Mouse (Mus musculus) stomach, postnatal 0 days (tissue): Measurements from ENCODE around the gene Tspo. TPM values are rescaled to one million over a fixed set of nuclear protein-coding genes. Genes with fewer than 3 reads are reported as not detected.

Source experiments
- ATAC-seq: fragments of 200-750 bp; cut with Nextera tagmentation; 2 replicates; pipeline ENCODE4 v1.8.0; 2017; ENCODE audit not compliant: low FRiP score, low TSS enrichment
- DNase-seq: peaks from one replicate; pipeline ENCODE4 v3.0.0-alpha.2; 2016; ENCODE audit warnings: low spot score
- H3K27ac ChIP-seq: fragments of 300-500 bp; sonication (generic); replicated peaks from 2 replicates; pipeline ENCODE4 v1.5.1; 2014; ENCODE audit warnings: mild to moderate bottlenecking, control low read depth
- H3K27me3 ChIP-seq: fragments of 300-500 bp; sonication (generic); 2 replicates; pipeline ENCODE4 v1.6.1; 2014; ENCODE audit warnings: low read length; ENCODE audit not compliant: control insufficient read depth, insufficient read depth
- H3K36me3 ChIP-seq: fragments of 300-500 bp; sonication (generic); 2 replicates; pipeline ENCODE4 v1.6.1; 2014; ENCODE audit warnings: low read length, mixed read lengths; ENCODE audit not compliant: control insufficient read depth, insufficient read depth
- H3K4me1 ChIP-seq: fragments of 300-500 bp; sonication (generic); replicated peaks from 2 replicates; pipeline ENCODE4 v1.6.1; 2014; ENCODE audit warnings: antibody characterized with exemption; ENCODE audit not compliant: control insufficient read depth, insufficient read depth
- H3K4me2 ChIP-seq: fragments of 300-500 bp; sonication (generic); replicated peaks from 2 replicates; pipeline ENCODE4 v1.6.1; 2014; ENCODE audit warnings: low read depth, mild to moderate bottlenecking, control low read depth, moderate library complexity
- H3K4me3 ChIP-seq: fragments of 300-500 bp; sonication (generic); 2 replicates; pipeline ENCODE4 v1.5.1; 2014; ENCODE audit warnings: low read depth, low read length, control low read depth
- H3K9ac ChIP-seq: fragments of 300-500 bp; sonication (generic); 2 replicates; pipeline ENCODE4 v1.6.1; 2014; ENCODE audit warnings: mild to moderate bottlenecking, low read length, control low read depth, mixed read lengths
- H3K9me3 ChIP-seq: fragments of 300-500 bp; sonication (generic); 2 replicates; pipeline ENCODE4 v1.6.1; 2016; ENCODE audit warnings: low read length; ENCODE audit not compliant: control insufficient read depth
- CTCF ChIP-seq: IDR thresholded peaks from 2 replicates; pipeline ENCODE4 v1.5.1; 2016; ENCODE audit warnings: antibody characterized with exemption, low read depth, mild to moderate bottlenecking, moderate library complexity
- EP300 ChIP-seq: optimal IDR thresholded peaks from 2 replicates; pipeline ENCODE3; 2016; ENCODE audit warnings: antibody characterized with exemption
- WGBS: fragments of 180-500 bp; shearing (Covaris S2); extraction: QIAGEN DNeasy Blood & Tissue Kit; methylation state at CpG from one replicate; pipeline ENCODE4 v1.1.7; 2014; 5-methylcytosine and 5-hydroxymethylcytosine counted together
- polyA plus RNA-seq: library from polyadenylated mRNA; unstranded; fragments of >200 nt; fragmentation: Nextera tagmentation; extraction: Ambion mirVana; gene quantifications from 2 replicates; pipeline ENCODE4 v1.2.1, GENCODE M21; 2015

Gene Tspo
- polyA plus RNA-seq, 1 experiment from 2014 or later = 284 TPM

- peaks cover 29% of the 10 kb centered on the region for H3K36me3 ChIP-seq
- no peak for ATAC-seq
- H3K27me3 ChIP-seq = no peaks in the 10 kb centered on the region
These were observed 13.3 kb downstream of the Tspo start for GRCm38 (mm10) chr15:83576651-83577050.

DNA sequence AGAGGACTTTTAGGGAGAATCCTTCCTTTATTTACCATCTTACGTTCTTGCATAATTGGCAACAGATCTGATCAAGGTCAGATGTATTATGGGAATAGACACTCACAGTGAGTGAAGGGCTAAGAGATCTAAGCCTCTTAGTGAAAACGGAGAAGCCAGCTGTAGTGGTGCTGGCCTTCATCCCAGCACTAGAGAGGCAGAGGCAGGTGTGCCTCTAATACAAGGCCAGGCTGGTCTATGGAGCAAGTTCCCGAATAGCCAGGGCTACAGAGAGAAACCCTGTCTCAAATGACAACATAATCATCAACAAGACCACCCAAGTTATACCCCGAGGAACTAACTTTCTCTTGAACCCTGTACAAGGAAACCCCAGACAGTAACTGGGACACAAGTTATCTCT is 19.5 kb downstream of the Tspo start:
- H3K9me3 ChIP-seq = 0 out of 2 replicates have a peak, but pooled peaks cover 4% of the 10 kb centered on the region
- no peak for TF ChIP-seq CTCF
- no peak for TF ChIP-seq EP300
- no peak overlapping the region for H3K4me3 ChIP-seq
- H3K36me3 ChIP-seq = peaks cover 46% of the 10 kb centered on the region
- DNase-seq (no peak), ATAC-seq (no peak)
- H3K9ac ChIP-seq = no peak overlapping the region
- no peaks in the 10 kb centered on the region for H3K4me1 ChIP-seq
- 85% methylated on average over 4 of the region's 4 CpGs for WGBS
- no peaks in the 10 kb centered on the region for H3K27me3 ChIP-seq
- H3K4me2 ChIP-seq = no peak overlapping the region
- H3K27ac ChIP-seq = no peak overlapping the region

More at GRCm38 (mm10) chr15:83576651-83577050, 13.3 kb downstream of the Tspo start:
- TF ChIP-seq EP300 = no peak
- no peak for TF ChIP-seq CTCF
- Histone ChIP-seq H3K27ac (no peak overlapping the region), H3K9ac (no peak overlapping the region), H3K4me2 (no peak overlapping the region), H3K4me1 (no peaks in the 10 kb centered on the region), H3K9me3 (no peaks in the 10 kb centered on the region), H3K4me3 (no peak overlapping the region)
- 86% methylated on average over 9 of the region's 9 CpGs for WGBS
- no peak for DNase-seq

DNA sequence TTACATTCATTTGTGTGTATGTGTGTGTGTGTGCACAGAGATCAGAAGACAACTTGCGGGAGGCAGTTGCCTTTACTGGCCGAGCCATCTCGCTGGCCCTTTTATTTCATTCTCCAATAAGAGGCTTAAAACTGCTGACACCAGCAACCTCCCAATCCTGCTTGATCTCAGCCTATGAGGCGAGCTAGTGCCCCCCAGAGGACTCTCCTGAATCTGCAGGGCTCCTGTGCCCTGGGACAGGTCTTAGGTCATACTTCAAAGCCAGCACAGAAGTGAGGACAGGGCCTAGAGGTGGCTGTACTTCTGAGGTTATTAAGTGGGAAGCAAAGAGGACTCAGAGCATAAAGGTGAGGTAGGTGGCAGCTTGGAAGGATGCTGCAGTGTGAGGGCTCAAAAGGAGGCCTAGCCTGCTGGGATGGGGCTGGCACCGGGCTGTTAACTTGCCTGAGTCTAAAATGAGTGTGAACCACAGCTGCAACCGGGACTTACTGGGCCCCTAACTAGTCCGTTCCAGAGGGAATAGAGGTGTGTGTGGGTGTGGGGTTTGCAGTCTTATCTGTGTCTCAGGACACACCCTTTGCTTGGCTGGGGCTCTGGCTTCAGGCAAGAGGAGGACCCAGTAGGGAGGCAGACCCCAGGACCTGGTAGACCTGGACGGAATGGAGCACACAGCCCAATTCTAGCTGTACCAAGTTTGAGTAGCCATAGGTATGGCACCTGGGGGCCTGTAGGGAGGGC is 20.2 kb downstream of the Tspo start:
- no peaks in the 10 kb centered on the region for H3K27me3 ChIP-seq
- H3K9ac ChIP-seq = no peak overlapping the region
- ATAC-seq = peak; percentile 35
- H3K4me2 ChIP-seq = no peak overlapping the region
- no peak overlapping the region for H3K4me3 ChIP-seq
- no peak overlapping the region for H3K27ac ChIP-seq
- H3K36me3 ChIP-seq = peaks cover 43% of the 10 kb centered on the region
- H3K4me1 ChIP-seq = no peaks in the 10 kb centered on the region
- 0 out of 2 replicates have a peak, but pooled peaks cover 4% of the 10 kb centered on the region for H3K9me3 ChIP-seq
- TF ChIP-seq CTCF (peak; percentile 74), EP300 (no peak)
- DNase-seq = peak; percentile 66
- WGBS = 68% methylated on average over 8 of the region's 8 CpGs

- Histone ChIP-seq H3K36me3 (peaks cover 35% of the 10 kb centered on the region), H3K27ac (no peak overlapping the region), H3K4me2 (no peak overlapping the region), H3K9me3 (0 out of 2 replicates have a peak, but pooled peaks cover 4% of the 10 kb centered on the region), H3K9ac (no peak overlapping the region), H3K4me3 (no peak overlapping the region), H3K4me1 (no peaks in the 10 kb centered on the region), H3K27me3 (no peaks in the 10 kb centered on the region)
- no peak for ATAC-seq
- no peak for DNase-seq
- 79% methylated on average over 6 of the region's 6 CpGs for WGBS
- TF ChIP-seq CTCF = no peak
- no peak for TF ChIP-seq EP300
These were observed 21.4 kb downstream of the Tspo start for GRCm38 (mm10) chr15:83584741-83585220.

DNA sequence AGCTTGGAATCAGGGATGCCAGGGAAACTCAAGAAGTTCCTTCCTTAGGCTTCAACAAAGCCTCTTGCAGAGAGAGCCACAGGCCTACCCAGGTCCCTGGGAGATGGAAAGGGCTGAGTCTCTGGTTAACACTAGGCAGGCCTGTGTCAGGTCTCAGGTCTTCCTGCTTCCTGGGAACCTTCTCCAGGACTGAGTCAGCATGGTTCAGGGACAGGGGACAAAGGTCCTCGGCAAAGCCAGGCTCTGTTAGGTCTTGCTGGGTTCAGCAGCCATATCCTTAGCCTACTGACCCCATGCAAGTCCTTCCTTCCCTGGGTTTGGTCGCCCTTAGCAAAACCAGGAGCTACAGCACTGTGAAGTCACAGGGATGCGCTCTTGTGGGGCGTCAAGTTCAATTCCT is 27.4 kb downstream of the Tspo start:
- ATAC-seq (no peak), DNase-seq (no peak)
- TF ChIP-seq EP300 (no peak), CTCF (no peak)
- no peak overlapping the region for H3K4me3 ChIP-seq
- H3K27ac ChIP-seq = no peak overlapping the region
- 0 out of 2 replicates have a peak, but pooled peaks cover 4% of the 10 kb centered on the region for H3K9me3 ChIP-seq
- 87% methylated on average over 4 of the region's 4 CpGs for WGBS
- peaks cover 16% of the 10 kb centered on the region; the same call in 1 of the 2 replicates for H3K36me3 ChIP-seq
- H3K9ac ChIP-seq = no peak overlapping the region
- H3K4me1 ChIP-seq = peaks cover 6% of the 10 kb centered on the region; the same call in 1 of the 2 replicates
- no peak overlapping the region for H3K4me2 ChIP-seq
- H3K27me3 ChIP-seq = no peaks in the 10 kb centered on the region

DNA sequence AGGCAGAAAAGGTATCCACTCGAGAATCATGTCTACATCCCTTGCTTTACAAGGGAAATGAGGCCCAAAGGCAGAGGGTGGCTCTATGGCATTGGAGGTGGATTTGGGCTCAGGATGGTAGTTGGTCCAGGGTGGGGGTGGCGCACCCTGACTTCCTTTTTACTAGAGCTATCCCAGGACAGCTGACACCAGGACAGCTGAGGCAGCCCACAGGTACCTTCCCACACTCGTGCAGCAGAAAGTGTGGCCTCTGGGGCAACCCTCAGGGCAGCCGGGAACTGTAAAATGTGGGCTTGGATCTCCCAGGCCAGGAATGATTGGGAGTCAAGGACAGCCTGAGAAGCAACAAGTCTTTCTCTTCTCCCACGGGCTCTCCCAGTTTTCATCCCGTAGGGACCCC is 28.4 kb downstream of the Tspo start:
- WGBS = 75% methylated on average over 6 of the region's 6 CpGs
- Histone ChIP-seq H3K9me3 (no peaks in the 10 kb centered on the region), H3K4me1 (peaks cover 6% of the 10 kb centered on the region; the same call in 1 of the 2 replicates), H3K4me3 (no peak overlapping the region), H3K36me3 (peaks cover 7% of the 10 kb centered on the region; the same call in 1 of the 2 replicates), H3K9ac (no peak overlapping the region), H3K4me2 (no peak overlapping the region), H3K27ac (no peak overlapping the region), H3K27me3 (no peaks in the 10 kb centered on the region)
- DNase-seq = no peak
- no peak for ATAC-seq
- no peak for TF ChIP-seq EP300
- TF ChIP-seq CTCF = no peak
